Mouse (Mus musculus) MEL (cell line): ENCODE data around the gene Ighmbp2. TPM values are rescaled to one million over a fixed set of nuclear protein-coding genes. Genes with fewer than 3 reads are reported as not detected.

Experiments used
- DNase-seq: peaks from one replicate; pipeline ENCODE4 v3.0.0; 2011; ENCODE audit warnings: low read depth, low spot score
- H3K27ac ChIP-seq: 2 replicates; pipeline ENCODE4 v1.5.1; 2012; ENCODE audit warnings: low read depth, mild to moderate bottlenecking, control low read depth, low read length, moderate library complexity; ENCODE audit not compliant: control insufficient read depth
- H3K27me3 ChIP-seq, 2 experiments: fragments of 150-350 bp in 1 of 2; sonication (generic) in 1 of 2; 2 replicates each; pipeline ENCODE4 v1.6.1; 2012; ENCODE audit warnings: low read length in 2 of 2, mild to moderate bottlenecking in 2 of 2, improper control_type of control experiment in 1 of 2, moderate library complexity in 1 of 2; ENCODE audit not compliant: insufficient read depth in 2 of 2, control insufficient read depth in 1 of 2
- H3K36me3 ChIP-seq, 2 experiments: 2 replicates each; pipeline ENCODE4 v1.6.1; 2012 to 2014; ENCODE audit warnings: low read length in 2 of 2, improper control_type of control experiment in 1 of 2, inconsistent platforms in 1 of 2, mild to moderate bottlenecking in 1 of 2; ENCODE audit not compliant: insufficient read depth in 2 of 2, control insufficient read depth in 1 of 2
- H3K4me1 ChIP-seq, 2 experiments: fragments of 150-350 bp in 1 of 2; sonication (generic) in 1 of 2; 2 replicates each; pipeline ENCODE4 v1.6.1; 2012; ENCODE audit warnings: low read length in 2 of 2, improper control_type of control experiment in 1 of 2, mild to moderate bottlenecking in 1 of 2; ENCODE audit not compliant: insufficient read depth in 2 of 2, control insufficient read depth in 1 of 2
- H3K4me3 ChIP-seq, 2 experiments: fragments of 150-350 bp in 1 of 2; sonication (generic) in 1 of 2; 2 replicates each; pipeline ENCODE4 v1.5.1; 2012; ENCODE audit warnings: low read depth in 2 of 2, low read length in 2 of 2, mild to moderate bottlenecking in 2 of 2, moderate library complexity in 2 of 2, control low read depth in 1 of 2, improper control_type of control experiment in 1 of 2; ENCODE audit not compliant: control insufficient read depth in 1 of 2, insufficient read depth in 1 of 2
- H3K79me2 ChIP-seq: 2 replicates; pipeline ENCODE4 v1.6.1; 2012; ENCODE audit warnings: mild to moderate bottlenecking, low read length, moderate library complexity; ENCODE audit not compliant: control insufficient read depth, poor library complexity, insufficient read depth
- H3K9ac ChIP-seq: 2 replicates; pipeline ENCODE4 v1.6.1; 2012; ENCODE audit warnings: low read depth, mild to moderate bottlenecking, control low read depth, low read length, moderate library complexity; ENCODE audit not compliant: control insufficient read depth, poor library complexity, severe bottlenecking
- H3K9me3 ChIP-seq: fragments of 150-350 bp; sonication (generic); replicated peaks from 2 replicates; pipeline ENCODE4 v1.6.1; 2012; ENCODE audit warnings: mild to moderate bottlenecking, low read length, improper control_type of control experiment, moderate library complexity; ENCODE audit not compliant: insufficient read depth
- CHD1 ChIP-seq: IDR thresholded peaks from 2 replicates; pipeline ENCODE4 v1.6.1; 2012; ENCODE audit warnings: low read depth, mild to moderate bottlenecking, inconsistent platforms, low read length, improper control_type of control experiment
- CTCF ChIP-seq, 3 experiments: IDR thresholded peaks in 2 of 3; conservative IDR thresholded peaks in 1 of 3; 2 replicates each; pipeline ENCODE4 v1.5.1; 2011 to 2012; ENCODE audit warnings: low read length in 3 of 3, low read depth in 2 of 3, mild to moderate bottlenecking in 2 of 3, improper control_type of control experiment in 1 of 3, inconsistent platforms in 1 of 3, mixed read lengths in 1 of 3, moderate library complexity in 1 of 3; ENCODE audit not compliant: control insufficient read depth in 1 of 3, insufficient read depth in 1 of 3, poor library complexity in 1 of 3, severe bottlenecking in 1 of 3
- E2F4 ChIP-seq: IDR thresholded peaks from 2 replicates; pipeline ENCODE4 v1.6.1; 2011; ENCODE audit warnings: low read depth, low read length, improper control_type of control experiment, borderline replicate concordance
- EP300 ChIP-seq, 2 experiments: IDR thresholded peaks; 2 replicates each; pipeline ENCODE4 v1.6.1; 2011; ENCODE audit warnings: improper control_type of control experiment in 2 of 2, low read length in 2 of 2, low read depth in 1 of 2, mild to moderate bottlenecking in 1 of 2
- ETS1 ChIP-seq: IDR thresholded peaks from 2 replicates; pipeline ENCODE4 v1.6.1; 2012; ENCODE audit warnings: low read depth, mild to moderate bottlenecking, inconsistent platforms, low read length, improper control_type of control experiment, moderate library complexity
- GABPA ChIP-seq: IDR thresholded peaks from 2 replicates; pipeline ENCODE4 v1.6.1; 2012; ENCODE audit warnings: low read depth, mild to moderate bottlenecking, inconsistent platforms, low read length, improper control_type of control experiment, moderate library complexity
- MAFK ChIP-seq: IDR thresholded peaks from 2 replicates; pipeline ENCODE4 v1.6.1; 2011; ENCODE audit warnings: low read depth, mild to moderate bottlenecking, low read length, improper control_type of control experiment, borderline replicate concordance
- MAZ ChIP-seq: IDR thresholded peaks from 2 replicates; pipeline ENCODE4 v1.6.1; 2012; ENCODE audit warnings: low read depth, mild to moderate bottlenecking, inconsistent platforms, low read length, improper control_type of control experiment
- MXI1 ChIP-seq: IDR thresholded peaks from 2 replicates; pipeline ENCODE4 v1.6.1; 2011; ENCODE audit warnings: mild to moderate bottlenecking, low read depth, low read length, improper control_type of control experiment
- MYC ChIP-seq: IDR thresholded peaks from 2 replicates; pipeline ENCODE4 v1.6.1; 2011; ENCODE audit warnings: low read depth, mild to moderate bottlenecking, low read length, improper control_type of control experiment, moderate library complexity
- NELFE ChIP-seq: IDR thresholded peaks from 2 replicates; pipeline ENCODE4 v1.6.1; 2011; ENCODE audit warnings: low read depth, low read length, improper control_type of control experiment
- RCOR1 ChIP-seq: IDR thresholded peaks from 2 replicates; pipeline ENCODE4 v1.6.1; 2012; ENCODE audit warnings: low read depth, mild to moderate bottlenecking, inconsistent platforms, low read length, improper control_type of control experiment
- SIN3A ChIP-seq: IDR thresholded peaks from 2 replicates; pipeline ENCODE4 v1.6.1; 2012; ENCODE audit warnings: low read length, improper control_type of control experiment, inconsistent platforms
- SMC3 ChIP-seq: IDR thresholded peaks from 2 replicates; pipeline ENCODE4 v1.6.1; 2011; ENCODE audit warnings: low read depth, low read length, improper control_type of control experiment
- TAL1 ChIP-seq: IDR thresholded peaks from 2 replicates; pipeline ENCODE4 v1.6.1; 2012; ENCODE audit warnings: mild to moderate bottlenecking, inconsistent platforms, low read length, moderate library complexity, mixed read lengths
- TBP ChIP-seq: IDR thresholded peaks from 2 replicates; pipeline ENCODE4 v1.8.0; 2011; ENCODE audit warnings: low read depth, low read length, improper control_type of control experiment
- TCF12 ChIP-seq: IDR thresholded peaks from 2 replicates; pipeline ENCODE4 v1.6.1; 2014; ENCODE audit warnings: low read depth, mild to moderate bottlenecking, inconsistent platforms, low read length, improper control_type of control experiment, moderate library complexity
- USF2 ChIP-seq, 2 experiments: IDR thresholded peaks; 2 replicates each; pipeline ENCODE4 v1.6.1; 2011 to 2012; ENCODE audit warnings: improper control_type of control experiment in 2 of 2, low read length in 2 of 2, borderline replicate concordance in 1 of 2, inconsistent platforms in 1 of 2, low read depth in 1 of 2, mild to moderate bottlenecking in 1 of 2; ENCODE audit not compliant: insufficient read depth in 1 of 2
- ZC3H11A ChIP-seq: IDR thresholded peaks from 2 replicates; pipeline ENCODE4 v1.6.1; 2012; ENCODE audit warnings: low read depth, mild to moderate bottlenecking, inconsistent platforms, low read length, improper control_type of control experiment
- ZMIZ1 ChIP-seq: IDR thresholded peaks from 2 replicates; pipeline ENCODE4 v1.6.1; 2012; ENCODE audit warnings: low read depth, mild to moderate bottlenecking, inconsistent platforms, low read length, improper control_type of control experiment, moderate library complexity
- polyA plus RNA-seq, 2 experiments: library from polyadenylated mRNA; stranded (reverse) in 1 of 2; unstranded in 1 of 2; fragments of >175 nt in 1 of 2; fragments of >200 nt in 1 of 2; gene quantifications; 2 replicates each; pipeline versions ENCODE4 v1.2.1 to v1.2.4; 2012; ENCODE audit warnings: low replicate concordance in 2 of 2, low read depth in 1 of 2; ENCODE audit not compliant: insufficient read length in 2 of 2, insufficient read depth in 1 of 2, missing spikeins in 1 of 2
- total RNA-seq: library from RNA; depleted of rRNA; stranded (reverse); fragments of 300-350 nt; gene quantifications from 2 replicates; pipeline ENCODE4 v1.2.3, GENCODE M21; 2012

Ighmbp2 gene
- total and polyA plus RNA-seq, 3 experiments, result 11.7 to 12.9 TPM; not detected in 1

DNA sequence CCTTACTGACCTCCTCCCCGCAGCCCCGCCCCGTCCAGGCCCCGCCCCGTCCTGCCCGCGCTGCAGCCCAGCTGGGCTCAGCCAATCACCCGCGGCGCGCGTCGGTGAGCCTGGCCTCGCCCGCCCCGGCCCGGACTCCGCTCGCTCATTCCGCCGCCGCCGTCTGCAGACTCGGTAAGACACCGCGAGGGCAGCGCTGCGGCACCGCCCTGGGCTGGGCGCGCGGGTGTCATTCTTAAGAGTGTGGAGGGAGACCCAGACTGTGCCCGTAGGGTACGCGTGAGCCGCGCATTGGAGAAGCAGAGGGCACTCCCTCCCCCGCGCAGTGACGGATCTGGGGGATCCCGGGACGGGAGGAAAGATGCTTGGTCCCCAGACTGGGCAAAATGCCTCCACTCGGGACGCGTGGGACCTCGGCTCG is 40.4 kb upstream of the Ighmbp2 start (continued):
- TF ChIP-seq MYC, result no peak

DNA sequence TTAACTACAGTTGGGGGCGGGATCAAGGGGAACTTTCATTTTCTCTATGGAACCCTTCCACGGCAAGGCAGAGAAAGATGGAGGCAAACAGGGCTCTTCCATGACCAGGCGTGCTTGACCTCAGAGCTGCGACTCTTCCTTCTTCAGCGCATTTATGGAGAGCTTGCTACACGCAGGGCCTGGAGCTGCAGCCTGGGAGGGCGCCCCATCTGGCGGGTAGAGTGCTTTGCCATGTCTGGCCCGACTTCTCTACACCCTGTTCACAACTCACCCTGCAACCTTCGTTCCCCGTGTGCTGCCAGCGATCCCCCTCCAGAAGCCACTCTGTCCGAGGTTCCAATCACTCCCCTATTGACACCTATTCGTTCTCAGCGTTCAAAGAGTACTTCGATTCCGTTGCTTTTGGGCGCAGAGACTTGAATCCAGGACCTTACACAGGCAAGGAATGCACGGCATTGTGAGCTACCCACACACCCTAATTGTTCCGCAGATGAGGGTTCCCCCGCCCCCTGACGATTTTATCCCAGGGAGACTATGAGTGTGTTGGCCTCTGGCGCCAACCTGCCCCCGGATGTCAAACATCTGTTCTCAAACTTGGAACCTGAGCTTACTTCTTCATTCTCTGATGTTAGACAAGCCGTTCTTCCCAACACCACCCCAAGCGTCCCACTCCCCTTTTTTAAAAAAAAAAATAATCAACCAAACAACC is 39.6 kb upstream of the Ighmbp2 start, which contains the start of gene Cpt1a:
Cpt1a (plus strand) TSS at position 74 of the 709 bp plus-strand sequence.
- H3K79me2 ChIP-seq, result no peaks in the 10 kb centered on the region; the same call in 1 of the 2 replicates
- no peaks in the 10 kb centered on the region for H3K27me3 ChIP-seq
- peak; percentile 92 for DNase-seq
- no peaks in the 10 kb centered on the region for H3K9me3 ChIP-seq
- H3K4me1 ChIP-seq, result peaks cover 13 to 29% of the 10 kb centered on the region in 2 experiments
- H3K9ac ChIP-seq, result peak within 1 kb of the TSS; percentile 79
- TF ChIP-seq MAFK (no peak), MAZ (peak; percentile 55; the same call in 1 of the 2 replicates), TBP (0 out of 2 replicates have a peak, but pooled peaks have one; percentile 37), SIN3A (peak; percentile 59; the same call in 1 of the 2 replicates), E2F4 (peak; percentile 73; the same call in 1 of the 2 replicates), NELFE (peak; percentile 45; the same call in 1 of the 2 replicates), CTCF (IDR thresholded peaks at IDR 0.05 in 2 of 3, conservative IDR thresholded peaks at IDR 0.05 in 1 of 3; ENCODE audit: control insufficient read depth in 1 of 3, insufficient read depth in 1 of 3, low read depth in 2 of 3, low read length in 3 of 3, poor library complexity in 1 of 3, severe bottlenecking in 1 of 3) (peak; percentile 53 to 71 (median 62)), MXI1 (peak; percentile 43), SMC3 (no peak), GABPA (no peak), TCF12 (peak; percentile 7; the same call in 1 of the 2 replicates), TAL1 (no peak), CHD1 (no peak), EP300 (IDR thresholded peaks at IDR 0.05; ENCODE audit: low read depth in 1 of 2, low read length in 2 of 2) (peak in 1 of 2 experiments; percentile 36; a peak in 1 of 4 replicates), RCOR1 (no peak), ZMIZ1 (0 out of 2 replicates have a peak, but pooled peaks have one; percentile 38), ETS1 (peak; percentile 64; the same call in 1 of the 2 replicates), ZC3H11A (peak; percentile 21; the same call in 1 of the 2 replicates), USF2 (IDR thresholded peaks at IDR 0.05; ENCODE audit: borderline replicate concordance in 1 of 2, insufficient read depth in 1 of 2, low read depth in 1 of 2, low read length in 2 of 2) (no peak)
- TF ChIP-seq, all 39 proteins: peak for 12
- H3K36me3 ChIP-seq, result peaks cover 0 to 11% of the 10 kb centered on the region in 2 experiments; a peak in 2 of 4 replicates
- peak within 1 kb of the TSS; percentile 89 for H3K27ac ChIP-seq
- H3K4me3 ChIP-seq, result peak within 1 kb of the TSS; percentile 68 to 99
